Mouse (Mus musculus) liver, adult 2 months (tissue): ENCODE data around the gene Etfa.
A peak's percentile ranks its signal among the peaks of the same experiment; 100 is the strongest.

Experiments
- CTCF ChIP-seq: fragments of 200-500 bp; IDR thresholded peaks from 2 replicates; pipeline ENCODE4 v1.5.1; 2011; ENCODE audit warnings: low read depth, low read length, control low read depth
- POLR2A ChIP-seq: fragments of 200-500 bp; IDR thresholded peaks from 2 replicates; pipeline ENCODE4 v1.6.1; 2011; ENCODE audit warnings: low read length, control low read depth; ENCODE audit not compliant: insufficient read depth; ENCODE audit errors: extremely low read depth

DNA sequence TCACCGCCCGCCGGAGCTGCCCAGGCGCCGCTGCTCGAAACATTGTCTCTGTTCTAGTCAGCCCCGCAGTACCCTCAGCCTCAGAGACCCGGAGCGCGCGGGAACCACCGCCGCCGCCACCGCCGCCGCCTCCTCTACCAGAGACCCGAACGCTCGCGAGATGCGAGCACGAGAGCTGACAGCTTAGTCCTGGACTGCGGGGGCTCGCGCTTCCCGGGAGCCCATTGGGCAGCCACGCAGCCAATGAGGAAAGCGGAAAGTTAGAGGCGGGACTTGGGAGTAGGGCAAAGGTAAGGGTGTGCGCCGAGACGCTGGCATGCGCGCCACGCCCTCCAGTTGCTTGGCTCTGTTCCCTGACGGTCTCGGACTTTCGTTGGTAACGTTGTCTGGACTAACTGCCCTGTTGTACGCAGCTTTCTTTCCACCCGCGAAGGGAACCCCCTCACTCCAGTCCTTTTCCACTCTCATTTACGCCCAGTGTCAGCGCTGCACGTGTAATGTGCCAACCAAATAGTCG lies at the start of gene Etfa:
- TF ChIP-seq CTCF (no peak), POLR2A (peak; percentile 59; the same call in 1 of the 2 replicates)
